Mouse (Mus musculus) forebrain, embryonic 10.5 days (tissue): ENCODE data around the gene S100a16. TPM values are rescaled to one million over a fixed set of nuclear protein-coding genes. Genes with fewer than 3 reads are reported as not detected.

Source experiments
- DNase-seq: peaks from one replicate; pipeline ENCODE4 v3.0.0-alpha.2; 2017; ENCODE audit warnings: low spot score; ENCODE audit errors: extremely low spot score
- H3K27ac ChIP-seq: fragments of 300-500 bp; sonication (generic); 2 replicates; pipeline ENCODE4 v1.5.1; 2016; ENCODE audit warnings: mild to moderate bottlenecking
- H3K27me3 ChIP-seq: fragments of 300-500 bp; sonication (generic); 2 replicates; pipeline ENCODE4 v1.6.1; 2016; ENCODE audit warnings: mild to moderate bottlenecking; ENCODE audit not compliant: poor library complexity, severe bottlenecking
- H3K36me3 ChIP-seq: fragments of 300-500 bp; sonication (generic); replicated peaks from 2 replicates; pipeline ENCODE4 v1.6.1; 2016; ENCODE audit warnings: mild to moderate bottlenecking, moderate library complexity
- H3K4me1 ChIP-seq: fragments of 300-500 bp; sonication (generic); 2 replicates; pipeline ENCODE4 v1.6.1; 2016
- H3K4me3 ChIP-seq: fragments of 300-500 bp; sonication (generic); 2 replicates; pipeline ENCODE4 v1.5.1; 2016; ENCODE audit warnings: mild to moderate bottlenecking, moderate library complexity
- H3K9me3 ChIP-seq: fragments of 300-500 bp; sonication (generic); 2 replicates; pipeline ENCODE4 v1.6.1; 2016; ENCODE audit warnings: mild to moderate bottlenecking, moderate library complexity
- WGBS: fragments of 180-500 bp; shearing (Covaris S2); methylation state at CpG from one replicate; pipeline ENCODE4 v1.1.7; 2016; 5-methylcytosine and 5-hydroxymethylcytosine counted together
- polyA plus RNA-seq: library from polyadenylated mRNA; unstranded; fragments of >200 nt; fragmentation: Nextera tagmentation; extraction: Ambion mirVana; gene quantifications from 2 replicates; pipeline ENCODE4 v1.2.1, GENCODE M21; 2016

S100a16 gene
- 25.8 and 26.5 TPM in 2 replicates for polyA plus RNA-seq

DNA sequence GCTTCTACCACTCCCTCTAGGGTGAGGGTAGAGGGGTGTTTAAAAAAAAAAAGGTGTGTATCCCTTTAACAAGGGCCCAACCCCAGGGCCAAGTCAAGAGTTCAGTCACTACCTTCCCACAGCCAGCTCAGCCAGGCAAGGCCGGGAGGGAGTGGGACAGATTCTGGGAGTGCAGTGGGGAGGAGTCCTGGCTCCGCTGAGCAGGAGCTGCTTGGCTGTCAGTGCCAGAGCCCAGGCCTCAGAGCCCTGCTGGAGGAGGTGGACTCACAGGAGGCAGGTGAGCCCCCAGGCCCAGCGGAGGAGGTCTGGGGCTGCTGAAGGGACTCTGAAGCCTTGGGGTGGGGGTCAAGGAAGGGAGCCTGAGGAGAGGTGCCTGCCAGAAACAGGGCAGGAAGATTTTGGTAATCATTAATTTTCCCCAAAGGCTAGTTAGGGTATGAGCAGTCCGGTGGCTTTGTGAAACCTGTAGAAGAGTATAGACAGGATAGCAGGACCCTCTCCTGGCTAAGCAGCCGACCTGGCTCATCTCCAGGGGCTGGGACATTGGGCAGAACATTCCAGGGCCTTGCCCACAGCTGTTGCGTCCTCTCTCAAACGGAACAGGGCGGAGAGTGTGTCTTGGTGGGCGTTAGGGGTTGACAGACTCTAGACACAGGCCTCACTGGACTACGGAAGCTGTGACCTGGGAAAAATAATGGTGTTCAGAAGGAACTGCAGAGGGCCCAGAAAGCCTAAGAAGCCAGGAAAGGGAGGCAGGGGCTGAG is at the start of gene S100a16:
Gene S100a16, plus strand, starts transcription at position 114 of the 764 bp plus-strand sequence.
- Histone ChIP-seq H3K27me3 (no peaks in the 10 kb centered on the region; the same call in 1 of the 2 replicates), H3K27ac (no peak within 1 kb of the TSS), H3K4me3 (no peak within 1 kb of the TSS), H3K9me3 (no peaks in the 10 kb centered on the region), H3K36me3 (no peaks in the 10 kb centered on the region), H3K4me1 (peaks cover 17% of the 10 kb centered on the region)
- WGBS: 43% methylated on average over 10 of the region's 10 CpGs
- DNase-seq: no peak

DNA sequence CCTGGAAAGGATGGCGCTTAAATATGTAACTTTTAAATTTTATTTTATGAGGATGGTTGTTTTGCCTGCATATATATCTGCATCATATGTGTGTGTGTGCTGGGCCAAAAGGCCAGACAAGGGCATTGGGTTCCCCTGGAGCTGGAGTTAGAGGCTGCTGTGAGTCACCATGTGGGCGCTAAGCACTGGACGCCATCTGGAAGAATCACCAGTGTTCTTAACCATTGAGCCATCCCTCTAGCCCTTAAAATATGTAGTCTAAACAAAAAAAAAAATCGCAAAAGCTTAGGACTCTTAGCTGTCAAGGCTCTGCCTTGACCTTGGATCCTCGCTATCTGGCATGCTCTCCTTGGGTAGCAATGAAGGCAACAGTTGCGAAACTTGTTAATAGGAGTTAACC is 48.5 kb upstream of the S100a16 start:
- no peak overlapping the region for H3K4me3 ChIP-seq
- H3K36me3 ChIP-seq: peaks cover 61% of the 10 kb centered on the region
- 91% methylated on average over 6 of the region's 6 CpGs for WGBS
- H3K4me1 ChIP-seq: peaks cover 12% of the 10 kb centered on the region
- H3K27me3 ChIP-seq: no peaks in the 10 kb centered on the region
- no peaks in the 10 kb centered on the region for H3K9me3 ChIP-seq
- no peak for DNase-seq
- no peak overlapping the region for H3K27ac ChIP-seq

DNA sequence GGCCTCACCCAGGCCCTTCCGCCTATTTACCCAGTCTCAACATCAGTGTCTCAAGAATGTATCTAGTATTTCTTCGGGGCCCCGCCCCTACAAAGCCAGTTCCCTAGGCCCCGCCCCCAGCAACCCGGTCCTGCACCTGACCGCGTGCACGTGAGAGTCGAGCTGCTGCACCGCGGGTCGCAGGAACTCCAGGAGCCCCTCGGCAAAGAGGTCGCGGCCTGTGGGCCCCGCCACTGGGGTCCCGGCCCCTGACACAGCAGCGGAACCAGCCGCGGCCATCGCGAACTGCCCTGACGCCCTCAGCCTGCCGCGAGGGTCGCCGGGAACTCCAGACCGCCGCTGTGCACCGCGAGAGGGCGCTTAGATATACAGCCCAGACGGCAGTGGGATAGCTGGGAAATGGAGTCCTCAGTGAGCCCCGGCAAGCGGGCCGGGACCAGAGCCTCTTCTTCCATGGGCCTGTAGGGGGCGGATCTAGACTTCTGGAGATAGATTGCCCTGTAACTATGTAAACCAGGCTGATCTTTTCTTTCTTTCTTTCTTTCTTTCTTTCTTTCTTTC is 46.3 kb upstream of the S100a16 start, which contains the start of gene Snapin:
Gene Snapin, minus strand, starts transcription at position 338 of the 561 bp plus-strand sequence.
- Histone ChIP-seq H3K4me1 (peaks cover 12% of the 10 kb centered on the region), H3K4me3 (peak within 1 kb of the TSS; percentile 81), H3K27me3 (no peaks in the 10 kb centered on the region), H3K27ac (peak within 1 kb of the TSS; percentile 92), H3K36me3 (peaks cover 51% of the 10 kb centered on the region), H3K9me3 (no peaks in the 10 kb centered on the region)
- peak; percentile 94 for DNase-seq
- under 1% methylated on average over 37 of the region's 37 CpGs for WGBS

DNA sequence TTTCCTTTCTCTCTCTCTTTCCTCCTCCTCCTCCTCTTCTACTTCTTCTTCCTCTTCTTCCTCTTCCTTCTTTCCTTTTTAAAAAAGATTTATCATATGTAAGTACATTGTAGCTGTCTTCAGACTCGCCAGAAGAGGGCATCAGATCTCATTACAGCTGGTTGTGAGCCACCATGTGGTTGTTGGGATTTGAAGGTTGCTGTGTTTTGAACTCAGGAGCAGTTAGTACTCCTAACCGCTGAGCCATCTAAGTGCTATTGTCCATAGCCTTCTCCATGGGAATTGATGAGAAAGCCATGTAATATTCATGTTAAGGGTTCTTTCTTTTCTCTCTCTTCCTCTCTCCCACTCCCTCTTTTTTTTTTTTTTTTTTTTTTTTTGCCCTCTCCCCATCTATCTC is 45.7 kb upstream of the S100a16 start:
- no peaks in the 10 kb centered on the region for H3K9me3 ChIP-seq
- peaks cover 12% of the 10 kb centered on the region for H3K4me1 ChIP-seq
- peaks cover 51% of the 10 kb centered on the region for H3K36me3 ChIP-seq
- no peaks in the 10 kb centered on the region for H3K27me3 ChIP-seq
- WGBS: 38% methylated on average over 2 of the region's 2 CpGs
- no peak overlapping the region for H3K27ac ChIP-seq
- DNase-seq: no peak
- H3K4me3 ChIP-seq: peak overlapping the region; percentile 81; the same call in 1 of the 2 replicates

DNA sequence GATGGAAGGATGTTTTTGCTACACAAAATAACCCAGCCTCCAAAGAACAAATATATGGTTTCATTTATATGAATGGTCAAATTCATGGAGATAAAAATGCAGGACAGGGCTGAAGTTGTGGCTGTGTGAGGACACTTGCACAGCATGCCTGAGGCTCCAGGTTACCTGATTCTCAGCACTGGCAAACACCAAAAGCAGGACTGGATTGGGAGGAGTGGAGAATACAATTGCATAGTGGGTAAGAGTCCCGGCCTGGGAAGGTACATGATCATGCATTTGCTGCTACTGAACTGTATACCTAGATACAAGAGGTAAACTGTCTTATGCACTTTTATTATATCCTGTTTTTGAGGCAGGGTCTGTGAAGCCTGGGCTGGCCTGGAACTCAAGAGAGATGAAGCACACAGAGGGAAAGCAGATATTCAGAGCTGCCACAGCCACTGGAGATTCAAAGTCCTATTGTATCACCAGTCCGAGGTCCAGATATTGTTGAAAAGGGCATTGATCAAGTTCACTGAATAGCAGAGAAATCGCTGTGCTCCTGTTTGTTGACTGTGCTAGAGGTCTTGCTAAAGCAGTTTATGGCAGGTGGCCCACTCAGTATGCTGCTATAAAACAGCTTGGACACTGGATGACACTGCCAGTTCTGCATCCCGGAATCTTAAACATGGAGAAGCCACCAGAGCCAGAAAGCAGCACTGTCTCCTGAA is 43.1 kb upstream of the S100a16 start:
- Histone ChIP-seq H3K4me3 (no peak overlapping the region), H3K36me3 (peaks cover 51% of the 10 kb centered on the region), H3K27ac (no peak overlapping the region), H3K27me3 (no peaks in the 10 kb centered on the region), H3K9me3 (no peaks in the 10 kb centered on the region), H3K4me1 (peaks cover 12% of the 10 kb centered on the region)
- DNase-seq: no peak
- 68% methylated on average over 4 of the region's 4 CpGs for WGBS

DNA sequence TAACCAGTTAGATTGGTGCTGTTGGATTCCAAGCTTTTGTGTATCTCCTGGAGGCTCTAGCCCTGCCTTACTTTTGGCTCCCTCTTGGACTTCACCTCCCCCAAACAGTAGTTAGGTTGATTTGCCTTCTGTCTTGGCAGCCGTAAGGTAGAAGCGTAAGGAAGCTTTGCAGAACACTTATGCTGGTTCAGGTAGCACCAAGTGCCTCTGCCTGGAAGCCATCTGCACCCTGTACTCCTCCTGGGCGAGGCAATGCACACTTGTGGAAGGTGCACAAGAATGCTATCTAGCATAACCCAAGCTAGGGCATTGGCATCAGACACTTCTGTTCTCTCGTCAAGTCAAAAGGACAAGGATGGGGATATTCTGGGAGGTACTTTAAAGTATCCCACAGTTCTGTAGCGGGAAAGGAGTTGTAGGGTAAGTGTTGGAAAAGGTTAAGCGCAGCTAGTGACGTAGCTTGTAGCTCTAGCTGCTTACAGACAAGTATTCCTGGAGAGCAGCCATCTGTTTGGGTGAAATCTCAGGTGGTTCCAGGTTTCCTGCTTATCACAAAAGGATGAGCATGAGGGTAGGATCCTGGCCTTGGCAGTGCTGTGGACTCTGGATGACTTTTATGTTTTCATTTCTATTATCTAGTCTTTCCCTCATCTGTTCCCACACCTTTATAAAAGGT is 41.1 kb upstream of the S100a16 start:
- WGBS: 91% methylated on average over 7 of the region's 7 CpGs
- H3K36me3 ChIP-seq: peaks cover 64% of the 10 kb centered on the region
- no peaks in the 10 kb centered on the region for H3K4me1 ChIP-seq

DNA sequence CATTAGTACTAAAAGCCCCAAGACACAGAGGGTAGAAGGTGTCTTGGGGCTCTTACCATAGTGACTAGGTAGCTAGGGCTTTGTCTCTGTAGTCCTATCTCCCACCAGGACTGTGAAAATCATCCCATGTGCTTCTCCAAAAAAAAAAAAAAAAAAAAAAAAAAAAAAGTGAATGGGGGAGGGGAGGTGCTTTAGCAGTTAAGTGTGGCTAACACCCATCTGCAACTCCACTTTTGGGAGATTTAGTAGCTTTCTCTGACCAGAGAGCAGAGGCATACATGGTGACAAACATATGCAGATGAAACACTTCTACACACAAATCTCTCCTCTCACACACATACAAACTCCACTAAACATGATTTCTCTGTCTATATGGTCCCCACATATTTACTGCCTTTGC is 39.5 kb upstream of the S100a16 start:
- Histone ChIP-seq H3K27me3 (no peaks in the 10 kb centered on the region), H3K36me3 (peaks cover 80% of the 10 kb centered on the region), H3K4me3 (no peak overlapping the region), H3K4me1 (no peaks in the 10 kb centered on the region), H3K9me3 (no peaks in the 10 kb centered on the region), H3K27ac (no peak overlapping the region)
- no peak for DNase-seq

More for the DNA sequence above, 41.1 kb upstream of the S100a16 start:
- Histone ChIP-seq H3K27ac (no peak overlapping the region), H3K9me3 (no peaks in the 10 kb centered on the region), H3K4me3 (no peak overlapping the region), H3K27me3 (no peaks in the 10 kb centered on the region)
- DNase-seq: no peak

DNA sequence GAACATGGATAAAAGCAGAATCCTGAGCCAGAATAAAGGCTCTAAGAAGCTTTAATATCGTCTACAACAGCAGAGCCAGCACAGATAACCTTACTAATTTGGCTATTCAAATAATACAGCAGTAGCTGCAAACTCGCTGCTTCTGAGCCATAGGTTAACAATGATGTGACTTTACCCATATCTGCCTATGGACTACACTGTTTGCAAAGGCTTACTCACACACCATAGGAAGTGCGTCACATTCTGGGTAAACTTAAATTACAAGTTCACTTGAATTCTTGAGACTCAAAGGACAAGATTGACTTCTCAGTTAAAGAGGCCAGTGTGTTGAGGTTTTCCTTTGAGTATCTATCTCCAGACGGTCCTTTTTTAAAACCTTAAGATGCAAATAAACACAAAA is 33.6 kb upstream of the S100a16 start:
- Histone ChIP-seq H3K9me3 (no peaks in the 10 kb centered on the region), H3K27me3 (no peaks in the 10 kb centered on the region), H3K4me1 (peaks cover 14% of the 10 kb centered on the region), H3K36me3 (peaks cover 94% of the 10 kb centered on the region), H3K27ac (no peak overlapping the region), H3K4me3 (no peak overlapping the region)
- WGBS: 81% methylated on average over 4 of the region's 4 CpGs
- DNase-seq: no peak

DNA sequence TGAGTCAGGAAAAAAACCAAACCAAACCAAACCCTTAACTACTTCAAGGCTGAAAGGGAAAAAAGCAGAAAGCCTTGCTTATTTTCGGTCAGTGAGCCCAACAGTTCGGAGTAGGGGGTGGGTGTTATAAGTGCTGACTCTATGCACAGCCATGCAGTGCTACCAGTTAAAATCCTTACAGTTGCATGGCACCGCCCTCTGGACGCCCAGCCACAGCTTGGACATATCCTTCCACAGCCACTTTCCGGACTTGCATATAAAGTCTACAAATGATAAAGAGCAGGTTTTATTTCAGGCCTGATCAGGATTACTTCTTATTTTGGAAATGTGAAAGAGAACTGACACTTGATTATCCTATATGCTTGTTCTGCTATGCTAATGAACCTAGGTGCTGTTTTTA is 31.8 kb upstream of the S100a16 start:
- 94% methylated on average over 5 of the region's 5 CpGs for WGBS
- Histone ChIP-seq H3K4me1 (peaks cover 18% of the 10 kb centered on the region), H3K4me3 (no peak overlapping the region), H3K36me3 (peaks cover 76% of the 10 kb centered on the region), H3K27ac (no peak overlapping the region), H3K27me3 (no peaks in the 10 kb centered on the region), H3K9me3 (no peaks in the 10 kb centered on the region)
- no peak for DNase-seq

DNA sequence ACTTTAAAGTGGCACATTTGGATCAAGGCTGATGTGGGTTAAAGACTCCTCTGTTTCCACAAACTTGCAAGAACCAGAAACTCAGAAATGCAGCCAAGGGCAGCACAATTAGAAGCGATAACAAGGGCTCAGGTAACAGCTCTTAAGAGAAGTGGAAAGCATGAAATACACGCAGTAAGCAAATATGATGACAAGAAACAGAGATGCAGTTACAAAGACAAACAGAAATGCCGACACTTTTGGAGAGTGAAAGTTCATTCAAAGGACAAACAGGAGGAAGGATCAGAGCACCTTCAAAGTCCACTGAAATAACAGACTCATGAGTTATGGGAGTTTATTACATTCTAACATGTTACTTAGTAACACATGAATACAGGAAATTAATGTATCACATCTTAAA is 30.7 kb upstream of the S100a16 start:
- WGBS: 94% methylated on average over 3 of the region's 3 CpGs
- no peaks in the 10 kb centered on the region for H3K9me3 ChIP-seq

DNA sequence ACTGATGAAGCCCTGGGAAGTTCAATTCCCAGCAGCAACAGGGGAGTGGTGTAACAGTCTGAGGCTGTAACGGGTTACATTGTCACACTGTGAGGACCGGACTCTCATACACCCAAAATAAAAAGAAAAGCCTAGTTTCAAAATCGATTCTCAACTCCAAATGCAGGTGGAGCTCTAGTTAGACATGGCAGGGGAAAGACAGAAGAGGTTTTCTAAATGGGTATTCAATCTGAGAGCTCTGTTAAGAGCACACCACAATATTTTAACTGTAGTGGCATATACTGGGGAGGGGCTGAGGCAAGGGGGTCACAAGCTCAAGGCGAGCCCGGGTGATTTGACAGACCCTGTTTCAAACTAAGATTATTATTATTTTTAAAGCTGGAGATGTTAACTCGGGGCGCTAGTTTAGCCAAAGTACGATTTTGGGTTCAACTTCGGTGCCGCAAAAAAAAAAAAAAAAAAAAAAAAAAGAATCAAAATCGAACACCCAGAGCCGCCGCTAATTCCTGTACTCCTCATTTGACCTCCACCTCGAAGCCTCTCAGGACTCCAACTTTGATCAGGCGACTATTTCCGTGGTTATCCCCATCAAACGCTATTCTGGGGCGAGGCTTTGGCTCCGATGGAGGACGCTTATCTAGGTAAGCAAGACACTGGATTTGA is 28.6 kb upstream of the S100a16 start:
- Histone ChIP-seq H3K27ac (peak overlapping the region; percentile 98), H3K4me3 (peak overlapping the region; percentile 98), H3K36me3 (peaks cover 44% of the 10 kb centered on the region), H3K9me3 (no peaks in the 10 kb centered on the region), H3K4me1 (peaks cover 19% of the 10 kb centered on the region), H3K27me3 (peaks cover 24% of the 10 kb centered on the region)
- WGBS: 7% methylated on average over 20 of the region's 20 CpGs
- DNase-seq: no peak

More for the DNA sequence above, 30.7 kb upstream of the S100a16 start:
- no peak for DNase-seq
- H3K4me1 ChIP-seq: peaks cover 18% of the 10 kb centered on the region
- no peak overlapping the region for H3K27ac ChIP-seq
- H3K4me3 ChIP-seq: no peak overlapping the region
- H3K36me3 ChIP-seq: peaks cover 65% of the 10 kb centered on the region
- peaks cover 5% of the 10 kb centered on the region; the same call in 1 of the 2 replicates for H3K27me3 ChIP-seq
